In the genomic region with DNA sequence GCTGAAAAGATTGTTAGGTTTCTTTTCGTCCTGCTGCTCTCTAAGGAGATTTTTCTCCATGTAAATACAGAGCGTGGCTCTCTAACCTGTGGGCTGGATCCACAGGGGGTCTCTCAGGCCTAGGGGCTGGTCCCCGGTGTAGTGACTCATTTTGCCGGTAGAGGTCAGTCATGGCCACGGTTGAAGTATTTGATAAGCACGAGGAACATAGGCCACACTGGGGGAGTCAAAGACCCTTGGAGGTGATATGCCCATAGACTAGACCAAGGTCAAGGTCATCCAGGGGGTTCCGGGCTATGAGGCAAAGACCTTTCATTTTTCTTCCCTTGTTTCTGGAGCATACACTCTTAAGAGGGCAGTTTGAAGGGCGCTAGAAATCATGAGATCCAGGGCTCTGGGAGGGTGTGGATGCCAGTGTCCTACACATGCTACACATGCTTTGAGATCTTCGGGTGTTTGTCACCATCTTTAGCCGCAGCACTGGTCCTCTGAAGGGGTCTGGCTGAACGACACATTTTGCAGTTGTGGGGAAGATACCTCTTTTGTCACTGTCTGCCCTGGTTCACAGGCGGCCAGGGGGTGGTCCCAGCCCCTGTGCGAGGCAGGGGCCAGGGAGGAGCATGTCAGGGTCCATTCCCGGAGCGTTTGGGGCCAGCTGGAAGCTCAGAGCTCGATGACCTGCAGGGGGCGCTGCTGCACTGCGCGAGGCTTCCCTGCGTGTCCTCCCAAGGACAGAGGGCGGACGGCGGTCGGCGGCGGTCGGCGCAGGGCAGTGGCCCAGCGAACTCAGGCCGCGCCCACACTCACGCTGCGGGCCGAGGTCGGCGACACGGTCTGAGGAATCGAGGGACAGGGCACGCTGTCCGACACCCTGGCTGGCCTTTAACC, we compare ENCODE assay signal across 7 mouse cellular contexts.
A peak's percentile ranks its signal among the peaks of the same experiment; 100 is the strongest.
DNase-seq lines count a peak whose midpoint lies in the region; ATAC-seq and TF ChIP-seq lines count a peak whose summit lies in the region.

No protein-coding gene starts in this region.

- peak overlapping the region; percentile 49 for H3K4me3 ChIP-seq in bone marrow macrophage, adult 2 months (ENCODE audit: insufficient read depth, low read length)
- H3K4me3 ChIP-seq in embryonic facial prominence, embryonic 12.5 days, result peak overlapping the region; percentile 47
- H3K4me3 ChIP-seq in limb, embryonic 13.5 days, result peak overlapping the region; percentile 49
- peak overlapping the region; percentile 50 for H3K4me3 ChIP-seq in midbrain, embryonic 15.5 days

- no peaks in the 10 kb centered on the region for H3K9me3 ChIP-seq in embryonic facial prominence, embryonic 12.5 days
- H3K9me3 ChIP-seq in limb, embryonic 13.5 days, result no peaks in the 10 kb centered on the region
- no peaks in the 10 kb centered on the region for H3K9me3 ChIP-seq in midbrain, embryonic 15.5 days

- no peaks in the 10 kb centered on the region for H3K36me3 ChIP-seq in embryonic facial prominence, embryonic 12.5 days
- no peaks in the 10 kb centered on the region for H3K36me3 ChIP-seq in limb, embryonic 13.5 days
- no peaks in the 10 kb centered on the region for H3K36me3 ChIP-seq in midbrain, embryonic 15.5 days (replicated peaks)

- peak; percentile 90 for ATAC-seq in embryonic facial prominence, embryonic 12.5 days (ENCODE audit: insufficient number of reproducible peaks, insufficient read depth, low FRiP score, low TSS enrichment)
- ATAC-seq in limb, embryonic 13.5 days (ENCODE audit: low FRiP score, low read depth), result peak; percentile 85
- ATAC-seq in midbrain, embryonic 15.5 days (replicated peaks), result peak; percentile 96

- H3K4me2 ChIP-seq in embryonic facial prominence, embryonic 12.5 days (replicated peaks), result peak overlapping the region; percentile 79
- peak overlapping the region; percentile 79 for H3K4me2 ChIP-seq in limb, embryonic 13.5 days (replicated peaks)
- peak overlapping the region; percentile 89 for H3K4me2 ChIP-seq in midbrain, embryonic 15.5 days

- peak; percentile 22 to 43 for DNase-seq in heart, adult 9 months (ENCODE audit: low spot score in 2 of 2)
- peak; percentile 86 for DNase-seq in kidney, adult 9 months
- peak; percentile 25 to 46 for DNase-seq in spleen, postnatal 14 days (ENCODE audit: low spot score in 2 of 2)

- H3K27me3 ChIP-seq in embryonic facial prominence, embryonic 12.5 days, result no peaks in the 10 kb centered on the region
- 0 out of 2 replicates have a peak, but pooled peaks cover 4% of the 10 kb centered on the region for H3K27me3 ChIP-seq in limb, embryonic 13.5 days
- no peaks in the 10 kb centered on the region for H3K27me3 ChIP-seq in midbrain, embryonic 15.5 days (replicated peaks)

- peak; percentile 56 for TF ChIP-seq CTCF in bone marrow macrophage, adult 2 months (IDR thresholded peaks at IDR 0.05; ENCODE audit: low read depth, low read length)

- no peak for TF ChIP-seq POLR2A in bone marrow macrophage, adult 2 months (IDR thresholded peaks at IDR 0.05; ENCODE audit: borderline replicate concordance, low read depth, low read length)

- H3K9ac ChIP-seq in embryonic facial prominence, embryonic 12.5 days, result peak overlapping the region; percentile 49
- H3K9ac ChIP-seq in limb, embryonic 13.5 days, result peak overlapping the region; percentile 64
- H3K9ac ChIP-seq in midbrain, embryonic 15.5 days, result peak overlapping the region; percentile 63

- WGBS in embryonic facial prominence, embryonic 12.5 days, result 4% methylated on average over 40 of the region's 40 CpGs
- 4% methylated on average over 36 of the region's 40 CpGs for WGBS in limb, embryonic 13.5 days
- 4% methylated on average over 40 of the region's 40 CpGs for WGBS in midbrain, embryonic 15.5 days

- no peak overlapping the region for H3K27ac ChIP-seq in bone marrow macrophage, adult 2 months (ENCODE audit: insufficient read depth, low read depth, low read length)
- H3K27ac ChIP-seq in embryonic facial prominence, embryonic 12.5 days, result no peak overlapping the region
- H3K27ac ChIP-seq in limb, embryonic 13.5 days, result no peak overlapping the region
- peak overlapping the region; percentile 35 for H3K27ac ChIP-seq in midbrain, embryonic 15.5 days

- peaks cover 5% of the 10 kb centered on the region; the same call in 1 of the 2 replicates for H3K4me1 ChIP-seq in bone marrow macrophage, adult 2 months (ENCODE audit: control insufficient read depth, insufficient read depth, low read length)
- peaks cover 4% of the 10 kb centered on the region; the same call in 1 of the 2 replicates for H3K4me1 ChIP-seq in embryonic facial prominence, embryonic 12.5 days
- H3K4me1 ChIP-seq in limb, embryonic 13.5 days, result peaks cover 9% of the 10 kb centered on the region; the same call in 1 of the 2 replicates
- H3K4me1 ChIP-seq in midbrain, embryonic 15.5 days, result peaks cover 17% of the 10 kb centered on the region

Comparison
In these comparisons a context has a peak if more than half of its experiments do, and no peak if none do; other contexts are left out.
1. DNase-seq: peak in every context shown above with its lines; median percentile 86 in kidney, adult 9 months; 36 in spleen, postnatal 14 days; 32 in heart, adult 9 months.